In the genomic region with DNA sequence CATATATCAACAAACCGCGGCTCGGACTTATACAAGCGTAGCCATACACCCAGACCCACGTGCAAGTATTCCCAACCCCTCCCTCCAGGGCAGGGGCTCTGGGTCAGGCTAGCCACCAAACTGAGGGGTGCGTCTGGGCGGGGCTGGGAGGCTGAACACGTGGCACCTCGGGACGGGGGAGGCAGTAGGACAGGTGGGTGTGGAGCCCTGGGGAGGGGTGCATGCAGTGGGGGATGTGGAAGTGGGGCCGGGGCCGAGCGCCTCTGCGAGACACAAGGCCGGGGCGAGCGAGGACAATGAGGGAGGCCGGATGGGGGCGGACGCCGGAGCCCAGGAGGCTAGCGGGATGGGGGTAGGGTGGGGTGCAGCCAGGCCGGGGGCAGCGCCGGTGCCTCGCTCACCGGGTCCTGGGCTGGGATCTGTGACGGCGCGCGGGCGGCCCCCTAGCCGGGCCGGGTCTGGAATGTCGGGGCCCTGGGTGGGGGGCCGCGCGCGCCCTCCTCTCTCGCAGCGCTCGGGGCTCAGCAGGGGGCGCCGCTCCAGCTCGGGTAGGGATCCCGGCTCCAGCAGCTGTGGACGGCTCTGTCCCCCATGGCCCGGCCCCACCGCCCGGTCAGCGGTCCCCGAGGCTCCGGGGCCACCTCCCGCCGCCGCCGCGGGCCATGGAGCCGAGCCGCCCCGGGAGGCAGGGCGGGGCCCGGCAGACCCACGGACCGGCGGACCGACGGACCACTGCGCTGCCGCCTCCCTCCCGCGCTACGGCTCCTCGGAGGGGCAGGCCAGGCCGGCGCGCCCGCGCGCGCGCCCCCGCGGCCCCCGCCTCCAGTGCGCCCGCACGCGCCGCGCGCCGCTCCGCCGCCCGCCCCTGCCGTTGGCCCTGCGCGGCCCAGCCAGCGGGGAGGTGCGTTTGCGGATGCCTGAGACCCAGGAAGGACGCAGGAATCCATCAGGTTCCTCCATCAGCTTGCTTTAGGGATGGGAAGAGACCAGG, we compare ENCODE assay signal across 8 mouse cellular contexts. TPM values are rescaled to one million over a fixed set of nuclear protein-coding genes. Genes with fewer than 3 reads are reported as not detected.
A peak's percentile ranks its signal among the peaks of the same experiment; 100 is the strongest.
DNase-seq lines count a peak whose midpoint lies in the region; ATAC-seq lines count a peak whose summit lies in the region.

B4galt2 (minus strand) TSS at position 787 of the 991 bp plus-strand sequence.

- H3K27ac ChIP-seq in forebrain, embryonic 11.5 days (ENCODE audit: low read depth, low read length) = peak within 1 kb of the TSS; percentile 18; the same call in 1 of the 2 replicates
- H3K27ac ChIP-seq in lung, embryonic 16.5 days (ENCODE audit: low read length) = peak within 1 kb of the TSS; percentile 25

- intact Hi-C loops in heart, postnatal 10 days (cut with DNase I) = loop anchor here (1.0 kb wide), 1 partner anchor 200 kb away; no protein-coding TSS in a partner anchor

- H3K4me3 ChIP-seq in forebrain, embryonic 11.5 days (ENCODE audit: low read depth, low read length) = peak within 1 kb of the TSS; percentile 84
- H3K4me3 ChIP-seq in lung, embryonic 16.5 days (ENCODE audit: low read length) = peak within 1 kb of the TSS; percentile 64

- peak within 1 kb of the TSS; percentile 89 for H3K4me2 ChIP-seq in forebrain, embryonic 11.5 days (ENCODE audit: low read depth, low read length, severe bottlenecking)
- peak within 1 kb of the TSS; percentile 90 for H3K4me2 ChIP-seq in lung, embryonic 16.5 days (ENCODE audit: low read depth, low read length)

- H3K9ac ChIP-seq in forebrain, embryonic 11.5 days (ENCODE audit: low read length) = peak within 1 kb of the TSS; percentile 91
- peak within 1 kb of the TSS; percentile 79 for H3K9ac ChIP-seq in lung, embryonic 16.5 days (ENCODE audit: low read length)

- H3K4me1 ChIP-seq in forebrain, embryonic 11.5 days (replicated peaks; ENCODE audit: control insufficient read depth, insufficient read depth, low read length) = peaks cover 18% of the 10 kb centered on the region; the same call in 1 of the 2 replicates
- H3K4me1 ChIP-seq in lung, embryonic 16.5 days (replicated peaks; ENCODE audit: control insufficient read depth, insufficient read depth, low read length) = peaks cover 20% of the 10 kb centered on the region

- under 1% methylated on average over 73 of the region's 103 CpGs for WGBS in forebrain, embryonic 11.5 days
- under 1% methylated on average over 45 of the region's 103 CpGs for WGBS in lung, embryonic 16.5 days

- ATAC-seq in cerebellum, adult (ENCODE audit: insufficient number of reproducible peaks, low FRiP score, low TSS enrichment) = no peak
- peak; percentile 45 for ATAC-seq in forebrain, embryonic 11.5 days (replicated peaks; ENCODE audit: low FRiP score)
- peak; percentile 67 for ATAC-seq in lung, embryonic 16.5 days (ENCODE audit: low read depth)

- no peaks in the 10 kb centered on the region for H3K9me3 ChIP-seq in forebrain, embryonic 11.5 days (ENCODE audit: control insufficient read depth, low read length)
- no peaks in the 10 kb centered on the region for H3K9me3 ChIP-seq in lung, embryonic 16.5 days (ENCODE audit: control insufficient read depth, low read length)

- H3K36me3 ChIP-seq in forebrain, embryonic 11.5 days (ENCODE audit: control insufficient read depth, insufficient read depth, low read length) = no peaks in the 10 kb centered on the region; the same call in 1 of the 2 replicates
- H3K36me3 ChIP-seq in lung, embryonic 16.5 days (ENCODE audit: control insufficient read depth, insufficient read depth, low read length) = 0 out of 2 replicates have a peak, but pooled peaks cover 2% of the 10 kb centered on the region

- peak; percentile 62 for DNase-seq in cerebellum, adult 11 months
- peak; percentile 24 to 35 for DNase-seq in adrenal gland, postnatal 4 days (ENCODE audit: low spot score in 2 of 2)
- DNase-seq in forebrain, embryonic 11.5 days (ENCODE audit: low spot score) = peak; percentile 81
- DNase-seq in heart, postnatal 10 days = peak; percentile 67 to 68
- DNase-seq in layer of hippocampus, adult 8-10 months (ENCODE audit: low spot score in 2 of 2) = peak in 1 of 2 experiments; percentile 52
- peak; percentile 76 for DNase-seq in right cerebral cortex, postnatal 4 days

- H3K27me3 ChIP-seq in forebrain, embryonic 11.5 days (ENCODE audit: control insufficient read depth, insufficient read depth, low read length) = no peaks in the 10 kb centered on the region
- H3K27me3 ChIP-seq in lung, embryonic 16.5 days (ENCODE audit: control insufficient read depth, insufficient read depth, low read depth, low read length) = no peaks in the 10 kb centered on the region

RNA-seq across cellular contexts. Expression of gene B4galt2, which starts in this region (rescaled TPM):
- 10 to 100 TPM; 32.6 to 34.6 TPM for total RNA-seq in adrenal gland, postnatal 4 days (2021)
- polyA plus RNA-seq in forebrain, embryonic 11.5 days (2014; fragmentation: Nextera tagmentation; extraction: Ambion mirVana) = 31.3 and 34.5 TPM in 2 replicates
- total RNA-seq in heart, postnatal 10 days (2021) = 10 to 100 TPM; 13.7 to 15.6 TPM
- 10 to 100 TPM; 59.6 to 64.5 (median 63.4) TPM for total RNA-seq in layer of hippocampus, adult 8-10 months (2022)
- 10.6 and 12.0 TPM in 2 replicates for polyA plus RNA-seq in lung, embryonic 16.5 days (2015; fragmentation: Nextera tagmentation; extraction: Ambion mirVana)
